Mouse (Mus musculus): ENCODE measurements around the gene Ubqlnl.

DNA sequence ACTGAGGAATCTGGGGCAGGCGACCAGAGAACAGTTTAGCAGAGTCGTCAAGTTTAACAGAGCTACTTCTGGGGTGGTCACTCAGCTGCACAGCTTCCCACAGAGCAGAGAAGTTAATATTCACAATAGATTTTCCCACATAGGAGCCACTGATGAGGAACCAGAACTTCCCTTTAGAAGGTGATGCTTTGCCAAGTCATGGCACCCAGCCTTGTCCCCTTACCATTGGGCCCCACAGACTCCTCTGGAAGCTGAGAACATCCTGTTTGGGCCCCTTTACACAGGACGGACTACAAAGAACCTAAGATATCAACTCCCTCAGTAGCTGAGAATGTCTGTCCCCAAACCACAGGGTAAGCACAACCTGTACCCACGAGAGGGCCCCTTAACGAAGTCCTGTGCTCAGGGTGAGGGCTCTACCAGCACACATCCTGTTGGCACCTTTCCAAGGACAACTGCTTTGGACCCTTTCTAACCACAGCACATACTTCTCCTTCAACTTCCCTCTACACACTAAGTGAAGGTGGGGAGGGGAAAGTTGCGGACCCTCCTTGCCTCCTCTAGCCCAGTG lies 19.4 kb upstream of the Ubqlnl start:
- no peak for TF ChIP-seq CTCF (IDR thresholded peaks at IDR 0.05; ENCODE audit: low read depth, low read length)
- no peak for TF ChIP-seq POLR2A (IDR thresholded peaks at IDR 0.05; ENCODE audit: extremely low read depth, insufficient read depth, low read length)
